Mouse (Mus musculus) C2C12 (cell line): ENCODE data around the gene Kctd17.
A peak's percentile ranks its signal among the peaks of the same experiment; 100 is the strongest.

Source experiments
- CEBPB ChIP-seq: IDR thresholded peaks from one replicate; pipeline ENCODE4 v1.6.1; 2011; ENCODE audit warnings: low read depth, mild to moderate bottlenecking, control low read depth, moderate library complexity
- CTCF ChIP-seq: IDR thresholded peaks from one replicate; pipeline ENCODE4 v1.5.1; 2011; ENCODE audit not compliant: control insufficient read depth, insufficient read depth, insufficient read length
- MAX ChIP-seq: IDR thresholded peaks from one replicate; pipeline ENCODE4 v1.6.1; 2011; ENCODE audit warnings: mild to moderate bottlenecking, control low read depth
- MYOG ChIP-seq: IDR thresholded peaks from one replicate; pipeline ENCODE4 v1.6.1; 2011; ENCODE audit not compliant: control insufficient read depth, insufficient read length; ENCODE audit errors: extremely low read depth
- USF1 ChIP-seq: IDR thresholded peaks from one replicate; pipeline ENCODE4 v1.6.1; 2011; ENCODE audit warnings: low read depth, mild to moderate bottlenecking, control low read depth, moderate library complexity

- TF ChIP-seq CTCF (peak; percentile 67), MYOG (no peak), MAX (no peak), CEBPB (no peak), USF1 (no peak)
Measured at GRCm38 (mm10) chr15:78436380-78437192, 8.2 kb downstream of the Kctd17 start.
